Mouse (Mus musculus) stomach, embryonic 16.5 days (tissue): ENCODE measurements around the gene Gm8126. TPM values are rescaled to one million over a fixed set of nuclear protein-coding genes. Genes with fewer than 3 reads are reported as not detected.
"Not testable (repeated sequence)": the region's sequence is repeated elsewhere in the genome, so short reads cannot be mapped to it uniquely, and the experiment has no call there.

Experiments
- ATAC-seq: fragments of 200-750 bp; cut with Nextera tagmentation; 2 replicates; pipeline ENCODE4 v1.8.0; 2017; ENCODE audit warnings: moderate number of reproducible peaks, moderate TSS enrichment; ENCODE audit not compliant: insufficient read depth, low FRiP score
- H3K27ac ChIP-seq: fragments of 300-500 bp; sonication (generic); 2 replicates; pipeline ENCODE4 v1.5.1; 2014; ENCODE audit warnings: low read length
- H3K27me3 ChIP-seq: fragments of 300-500 bp; sonication (generic); 2 replicates; pipeline ENCODE4 v1.6.1; 2014; ENCODE audit warnings: low read length, control low read depth, mixed read lengths; ENCODE audit not compliant: control insufficient read depth, insufficient read depth
- H3K36me3 ChIP-seq: fragments of 300-500 bp; sonication (generic); 2 replicates; pipeline ENCODE4 v1.6.1; 2014; ENCODE audit warnings: low read length; ENCODE audit not compliant: control insufficient read depth, insufficient read depth
- H3K4me1 ChIP-seq: fragments of 300-500 bp; sonication (generic); 2 replicates; pipeline ENCODE4 v1.6.1; 2014; ENCODE audit warnings: low read length, control low read depth, mixed read lengths; ENCODE audit not compliant: control insufficient read depth, insufficient read depth
- H3K4me2 ChIP-seq: fragments of 300-500 bp; sonication (generic); 2 replicates; pipeline ENCODE4 v1.6.1; 2014; ENCODE audit warnings: low read depth, low read length, mixed read lengths
- H3K4me3 ChIP-seq: fragments of 300-500 bp; sonication (generic); replicated peaks from 2 replicates; pipeline ENCODE4 v1.5.1; 2014; ENCODE audit warnings: mild to moderate bottlenecking, low read length
- H3K9ac ChIP-seq: fragments of 300-500 bp; sonication (generic); 2 replicates; pipeline ENCODE4 v1.6.1; 2014; ENCODE audit warnings: low read length
- H3K9me3 ChIP-seq: fragments of 300-500 bp; sonication (generic); replicated peaks from 2 replicates; pipeline ENCODE4 v1.6.1; 2016; ENCODE audit warnings: low read length, control low read depth; ENCODE audit not compliant: control insufficient read depth
- WGBS: fragments of 180-500 bp; shearing (Covaris S2); extraction: QIAGEN DNeasy Blood & Tissue Kit; methylation state at CpG from one replicate; pipeline ENCODE4 v1.1.7; 2014; 5-methylcytosine and 5-hydroxymethylcytosine counted together
- polyA plus RNA-seq: library from polyadenylated mRNA; unstranded; fragments of >200 nt; fragmentation: Nextera tagmentation; extraction: Ambion mirVana; gene quantifications from 2 replicates; pipeline ENCODE4 v1.2.1, GENCODE M21; 2015

The Gm8126 gene
- polyA plus RNA-seq, 1 experiment from 2014 or later, result not detected

GRCm38 (mm10) chr14:43273161-43273560 lies 14.7 kb downstream of the Gm8126 start:
- H3K9me3 ChIP-seq, ATAC-seq, H3K4me3 ChIP-seq, H3K4me2 ChIP-seq, H3K27me3 ChIP-seq, H3K27ac ChIP-seq, H3K36me3 ChIP-seq, H3K4me1 ChIP-seq, H3K9ac ChIP-seq: not testable (repeated sequence)
- 83% methylated on average over 1 of the region's 1 CpGs for WGBS

GRCm38 (mm10) chr14:43274986-43275511 lies 16.6 kb downstream of the Gm8126 start, which contains the start of gene Gm9732:
Gene Gm9732 (plus strand): TSS chr14:43275036.
- not testable (repeated sequence) for ATAC-seq, H3K36me3 ChIP-seq, H3K27ac ChIP-seq, H3K4me1 ChIP-seq, H3K9ac ChIP-seq, H3K27me3 ChIP-seq, H3K9me3 ChIP-seq, H3K4me3 ChIP-seq, H3K4me2 ChIP-seq
- WGBS, result 71% methylated on average over 8 of the region's 8 CpGs

- not testable (repeated sequence) for ATAC-seq, H3K36me3 ChIP-seq, H3K4me1 ChIP-seq, H3K9ac ChIP-seq, H3K27ac ChIP-seq, H3K4me3 ChIP-seq, H3K27me3 ChIP-seq, H3K4me2 ChIP-seq, H3K9me3 ChIP-seq
- 82% methylated on average over 1 of the region's 1 CpGs for WGBS
These were observed 17.3 kb downstream of the Gm8126 start for GRCm38 (mm10) chr14:43275752-43276151.

GRCm38 (mm10) chr14:43277468-43277867 lies 19.0 kb downstream of the Gm8126 start:
- H3K4me3 ChIP-seq, H3K9me3 ChIP-seq, H3K36me3 ChIP-seq, H3K27me3 ChIP-seq, H3K4me1 ChIP-seq, H3K4me2 ChIP-seq, ATAC-seq, H3K9ac ChIP-seq, H3K27ac ChIP-seq: not testable (repeated sequence)
- WGBS, result 68% methylated on average over 2 of the region's 2 CpGs

GRCm38 (mm10) chr14:43278146-43278545 lies 19.7 kb downstream of the Gm8126 start:
- not testable (repeated sequence) for H3K27me3 ChIP-seq, H3K4me2 ChIP-seq
- 65% methylated on average over 4 of the region's 4 CpGs for WGBS

GRCm38 (mm10) chr14:43278681-43279080 lies 20.2 kb downstream of the Gm8126 start:
- ATAC-seq, result not testable (repeated sequence)
- WGBS, result 88% methylated on average over 3 of the region's 3 CpGs

More at GRCm38 (mm10) chr14:43278146-43278545, 19.7 kb downstream of the Gm8126 start:
- not testable (repeated sequence) for H3K27ac ChIP-seq, H3K4me3 ChIP-seq, H3K9me3 ChIP-seq, ATAC-seq, H3K36me3 ChIP-seq, H3K9ac ChIP-seq, H3K4me1 ChIP-seq

GRCm38 (mm10) chr14:43293503-43293902 lies 35.1 kb downstream of the Gm8126 start, which contains the start of gene Gm8127:
Gene Gm8127 (minus strand): TSS chr14:43293832.
- not testable (repeated sequence) for H3K4me3 ChIP-seq, H3K9me3 ChIP-seq, H3K4me1 ChIP-seq, H3K27ac ChIP-seq, H3K27me3 ChIP-seq, H3K4me2 ChIP-seq, ATAC-seq, H3K9ac ChIP-seq, H3K36me3 ChIP-seq
- WGBS, result 76% methylated on average over 3 of the region's 3 CpGs

More at GRCm38 (mm10) chr14:43278681-43279080, 20.2 kb downstream of the Gm8126 start:
- not testable (repeated sequence) for H3K27ac ChIP-seq, H3K9me3 ChIP-seq, H3K4me2 ChIP-seq, H3K4me1 ChIP-seq, H3K4me3 ChIP-seq, H3K27me3 ChIP-seq, H3K9ac ChIP-seq, H3K36me3 ChIP-seq

Other genes starting within 250 kb of the Gm8126 start
- not detected in 2 replicates for gene Gm10376, start 243.0 kb upstream of the Gm8126 start, polyA plus RNA-seq
- not detected in 2 replicates for gene Gm8094, start 182.0 kb upstream of the Gm8126 start, polyA plus RNA-seq
- not detected in 2 replicates for gene Gm8104, start 158.0 kb upstream of the Gm8126 start, polyA plus RNA-seq
- gene Gm7233, start 78.8 kb upstream of the Gm8126 start, polyA plus RNA-seq, result not detected in 2 replicates
- not detected in 2 replicates for gene Gm8122, start 23.3 kb upstream of the Gm8126 start, polyA plus RNA-seq
- not detected in 2 replicates for gene Gm9732, start 16.4 kb downstream of the Gm8126 start, polyA plus RNA-seq
- not detected in 2 replicates for gene Gm8127, start 35.2 kb downstream of the Gm8126 start, polyA plus RNA-seq
- not detected in 2 replicates for gene 1700001F09Rik, start 89.2 kb downstream of the Gm8126 start, polyA plus RNA-seq
- not detected in 2 replicates for gene Gm8138, start 157.7 kb downstream of the Gm8126 start, polyA plus RNA-seq